Mouse (Mus musculus) olfactory bulb, adult 2 months (tissue): ENCODE measurements around the gene Nup160.

Experiments used
- CTCF ChIP-seq: fragments of 200-500 bp; IDR thresholded peaks from 2 replicates; pipeline ENCODE4 v1.5.1; 2012; ENCODE audit warnings: low read depth, mild to moderate bottlenecking, low read length, moderate library complexity; ENCODE audit not compliant: insufficient read depth
- POLR2A ChIP-seq: fragments of 200-500 bp; IDR thresholded peaks from 2 replicates; pipeline ENCODE4 v1.6.1; 2012; ENCODE audit warnings: mild to moderate bottlenecking, low read depth, low read length, moderate library complexity; ENCODE audit not compliant: insufficient read depth

DNA sequence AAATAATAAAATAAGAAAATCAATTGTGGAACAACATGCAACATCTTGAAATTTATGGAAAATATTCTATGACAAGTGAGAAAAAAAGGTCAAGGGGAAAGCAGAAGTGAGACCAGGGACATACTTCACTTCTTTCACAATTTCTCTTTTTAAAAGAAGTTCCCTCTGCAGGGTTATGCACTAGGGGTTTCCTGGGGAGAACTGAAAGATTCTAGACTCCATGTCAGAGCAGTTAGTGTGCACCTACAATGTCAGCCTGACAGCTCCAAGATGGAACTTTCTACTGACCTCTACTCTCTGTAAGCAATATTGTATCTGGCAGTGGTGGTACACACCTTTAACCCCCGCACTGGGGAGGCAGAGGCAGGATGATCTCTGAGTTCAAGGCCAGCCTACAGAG, 3.7 kb upstream of the Nup160 start:
- no peak for TF ChIP-seq POLR2A
- no peak for TF ChIP-seq CTCF
